Mouse (Mus musculus): ENCODE measurements at regions not wholly inside any gene's neighbourhood (a gene's known extent, or its start where the extent isn't known, plus 50 kb on each side); places are given as distances from the start of the nearest gene placed in this dataset.

DNA sequence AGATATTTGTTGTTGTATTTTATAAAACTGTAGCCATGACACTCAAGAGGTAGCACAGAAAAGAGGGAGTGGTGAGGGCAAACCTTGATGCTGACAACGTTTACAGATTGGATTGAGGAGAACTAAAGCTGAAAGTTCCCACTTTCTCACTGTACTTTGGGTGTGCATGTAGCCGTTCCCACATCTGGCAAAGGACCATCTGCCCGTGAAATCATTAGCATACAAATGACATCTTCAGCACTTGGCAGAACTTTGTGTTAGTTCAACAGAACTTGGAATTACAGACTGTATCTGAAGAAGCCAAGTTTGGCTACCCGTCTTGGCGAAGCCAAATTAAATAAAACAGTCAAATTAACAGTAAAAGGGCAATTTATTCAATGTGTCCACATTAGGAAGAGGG is 510.9 kb upstream of the Nrsn1 start:
- ATAC-seq = no peak
- no peak overlapping the region for H3K9ac ChIP-seq (ENCODE audit: low read depth, low read length)
- H3K27me3 ChIP-seq (replicated peaks; ENCODE audit: control insufficient read depth, insufficient read depth, low read length) = no peaks in the 10 kb centered on the region
- H3K4me3 ChIP-seq (ENCODE audit: low read length) = no peak overlapping the region
- no peak overlapping the region for H3K4me2 ChIP-seq (ENCODE audit: low read depth, low read length)
- H3K9me3 ChIP-seq (ENCODE audit: control insufficient read depth, low read length) = no peaks in the 10 kb centered on the region
- H3K36me3 ChIP-seq (ENCODE audit: control insufficient read depth, insufficient read depth, low read length) = no peaks in the 10 kb centered on the region
- H3K4me1 ChIP-seq (ENCODE audit: control insufficient read depth, insufficient read depth, low read length) = no peaks in the 10 kb centered on the region
- H3K27ac ChIP-seq (ENCODE audit: low read length) = no peak overlapping the region
- 73% methylated on average over 5 of the region's 5 CpGs for WGBS

DNA sequence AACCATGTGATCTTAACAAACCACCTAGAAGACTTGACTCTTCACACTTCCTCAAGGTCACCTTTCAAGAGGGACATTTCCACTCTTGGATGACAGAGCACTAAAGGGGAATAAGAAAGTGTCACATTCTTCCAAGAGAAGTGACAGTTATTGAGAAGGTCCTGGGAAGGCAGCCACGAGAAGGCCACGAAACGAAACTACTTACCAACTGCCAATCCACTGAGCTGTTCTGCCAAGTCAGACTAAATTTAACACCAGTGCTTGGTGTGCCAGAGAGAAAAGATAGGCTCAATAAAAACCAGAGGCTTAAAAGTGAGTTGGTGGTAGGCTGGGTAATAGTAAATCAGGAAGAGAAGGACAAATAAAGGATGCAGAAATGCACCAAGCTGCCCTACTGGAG is 507.4 kb upstream of the Nrsn1 start:
- no peak overlapping the region for H3K4me2 ChIP-seq (ENCODE audit: low read depth, low read length)
- ATAC-seq = no peak
- no peak overlapping the region for H3K27ac ChIP-seq (ENCODE audit: low read length)
- H3K27me3 ChIP-seq (replicated peaks; ENCODE audit: control insufficient read depth, insufficient read depth, low read length) = no peaks in the 10 kb centered on the region
- H3K9me3 ChIP-seq (ENCODE audit: control insufficient read depth, low read length) = no peaks in the 10 kb centered on the region
- no peak overlapping the region for H3K4me3 ChIP-seq (ENCODE audit: low read length)
- no peaks in the 10 kb centered on the region for H3K36me3 ChIP-seq (ENCODE audit: control insufficient read depth, insufficient read depth, low read length)
- 82% methylated on average over 3 of the region's 3 CpGs for WGBS
- no peak overlapping the region for H3K9ac ChIP-seq (ENCODE audit: low read depth, low read length)
- H3K4me1 ChIP-seq (ENCODE audit: control insufficient read depth, insufficient read depth, low read length) = no peaks in the 10 kb centered on the region

DNA sequence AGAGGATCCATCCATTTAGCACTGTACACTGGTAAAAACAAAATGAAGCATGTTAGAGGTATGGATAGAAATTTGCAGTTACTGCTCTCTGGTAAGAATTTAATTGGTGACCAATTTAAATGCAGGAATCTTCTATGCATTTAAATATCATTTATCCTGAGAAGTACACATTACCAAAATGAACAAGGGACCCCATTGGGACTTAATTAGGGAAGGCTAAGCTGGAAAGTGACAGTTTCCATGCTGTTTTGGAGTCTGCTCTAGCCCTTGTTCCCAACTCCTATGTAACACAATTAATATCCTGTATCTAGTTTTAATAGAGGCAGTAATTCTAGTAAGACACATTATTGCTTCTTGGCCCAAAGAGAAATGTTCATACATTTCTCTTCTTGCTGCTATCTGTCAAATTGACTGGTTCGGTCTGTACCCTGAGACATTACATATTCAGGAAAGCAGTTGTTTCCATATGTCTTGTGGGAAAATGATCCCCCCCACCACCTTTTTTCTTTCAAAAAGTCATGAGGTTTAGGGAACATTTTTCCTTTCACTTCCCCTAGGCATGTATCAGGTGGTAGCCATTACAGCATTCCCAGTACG is 504.4 kb upstream of the Nrsn1 start:
- Histone ChIP-seq H3K27me3 (replicated peaks; ENCODE audit: control insufficient read depth, insufficient read depth, low read length) (no peaks in the 10 kb centered on the region), H3K4me2 (ENCODE audit: low read depth, low read length) (no peak overlapping the region), H3K4me3 (ENCODE audit: low read length) (no peak overlapping the region), H3K27ac (ENCODE audit: low read length) (no peak overlapping the region), H3K9me3 (ENCODE audit: control insufficient read depth, low read length) (no peaks in the 10 kb centered on the region), H3K4me1 (ENCODE audit: control insufficient read depth, insufficient read depth, low read length) (no peaks in the 10 kb centered on the region), H3K9ac (ENCODE audit: low read depth, low read length) (no peak overlapping the region), H3K36me3 (ENCODE audit: control insufficient read depth, insufficient read depth, low read length) (no peaks in the 10 kb centered on the region)
- no peak for ATAC-seq
- WGBS = 67% methylated on average over 2 of the region's 2 CpGs

DNA sequence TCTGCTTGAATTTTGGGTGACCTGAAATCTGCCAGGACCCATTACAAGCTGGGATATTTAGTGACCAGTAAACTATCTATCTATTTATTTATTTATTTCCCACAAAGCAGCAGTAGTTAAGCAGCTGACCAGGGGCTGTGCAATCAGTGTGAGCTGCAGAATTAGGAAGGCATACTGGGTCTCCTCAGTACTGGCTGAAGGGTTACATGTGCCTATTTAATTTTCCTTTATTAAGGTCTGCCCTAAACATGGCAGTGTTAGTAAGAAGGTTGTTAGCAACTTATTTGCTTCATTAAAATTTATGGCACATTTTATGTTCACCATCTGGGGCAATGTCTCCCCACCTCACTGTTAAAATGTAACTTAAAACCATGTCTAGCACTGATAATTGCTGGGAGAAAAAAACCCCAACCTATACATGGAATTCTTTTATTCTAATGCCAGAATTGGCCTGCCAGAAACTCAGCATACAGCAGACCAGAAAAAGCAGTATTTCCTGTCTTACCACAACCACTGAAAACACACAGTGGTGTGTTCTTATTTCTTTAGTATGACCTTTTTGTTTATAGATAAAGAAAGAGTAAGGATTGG is 484.3 kb upstream of the Nrsn1 start:
- Histone ChIP-seq H3K4me3 (ENCODE audit: low read length) (no peak overlapping the region), H3K9ac (ENCODE audit: low read depth, low read length) (no peak overlapping the region), H3K27ac (ENCODE audit: low read length) (no peak overlapping the region), H3K4me2 (ENCODE audit: low read depth, low read length) (no peak overlapping the region), H3K4me1 (ENCODE audit: control insufficient read depth, insufficient read depth, low read length) (no peaks in the 10 kb centered on the region), H3K27me3 (replicated peaks; ENCODE audit: control insufficient read depth, insufficient read depth, low read length) (no peaks in the 10 kb centered on the region), H3K9me3 (ENCODE audit: control insufficient read depth, low read length) (no peaks in the 10 kb centered on the region), H3K36me3 (ENCODE audit: control insufficient read depth, insufficient read depth, low read length) (no peaks in the 10 kb centered on the region)
- ATAC-seq = no peak

DNA sequence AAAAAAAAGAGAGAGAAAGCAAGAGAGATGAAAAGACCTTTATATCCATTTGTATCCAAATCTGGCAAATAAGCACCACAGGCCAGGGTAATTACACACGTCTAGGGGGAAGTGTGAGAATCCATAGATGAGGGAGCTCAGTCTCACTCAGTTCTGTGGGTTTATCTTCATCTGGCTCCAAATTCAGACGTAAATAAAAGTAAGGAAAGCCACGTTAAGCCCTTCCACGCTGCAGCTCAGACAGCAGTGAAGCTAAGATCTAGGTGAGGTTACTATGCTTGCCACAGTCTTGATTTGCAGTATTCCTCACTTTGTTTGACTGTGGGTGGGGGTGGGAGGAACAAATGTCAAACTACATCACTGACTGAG is 481.1 kb upstream of the Nrsn1 start:
- Histone ChIP-seq H3K4me2 (ENCODE audit: low read depth, low read length) (no peak overlapping the region), H3K27ac (ENCODE audit: low read length) (no peak overlapping the region), H3K4me1 (ENCODE audit: control insufficient read depth, insufficient read depth, low read length) (no peaks in the 10 kb centered on the region), H3K4me3 (ENCODE audit: low read length) (no peak overlapping the region), H3K9ac (ENCODE audit: low read depth, low read length) (no peak overlapping the region), H3K9me3 (ENCODE audit: control insufficient read depth, low read length) (no peaks in the 10 kb centered on the region), H3K36me3 (ENCODE audit: control insufficient read depth, insufficient read depth, low read length) (no peaks in the 10 kb centered on the region), H3K27me3 (replicated peaks; ENCODE audit: control insufficient read depth, insufficient read depth, low read length) (no peaks in the 10 kb centered on the region)
- ATAC-seq = no peak
- 35% methylated on average over 4 of the region's 4 CpGs for WGBS

DNA sequence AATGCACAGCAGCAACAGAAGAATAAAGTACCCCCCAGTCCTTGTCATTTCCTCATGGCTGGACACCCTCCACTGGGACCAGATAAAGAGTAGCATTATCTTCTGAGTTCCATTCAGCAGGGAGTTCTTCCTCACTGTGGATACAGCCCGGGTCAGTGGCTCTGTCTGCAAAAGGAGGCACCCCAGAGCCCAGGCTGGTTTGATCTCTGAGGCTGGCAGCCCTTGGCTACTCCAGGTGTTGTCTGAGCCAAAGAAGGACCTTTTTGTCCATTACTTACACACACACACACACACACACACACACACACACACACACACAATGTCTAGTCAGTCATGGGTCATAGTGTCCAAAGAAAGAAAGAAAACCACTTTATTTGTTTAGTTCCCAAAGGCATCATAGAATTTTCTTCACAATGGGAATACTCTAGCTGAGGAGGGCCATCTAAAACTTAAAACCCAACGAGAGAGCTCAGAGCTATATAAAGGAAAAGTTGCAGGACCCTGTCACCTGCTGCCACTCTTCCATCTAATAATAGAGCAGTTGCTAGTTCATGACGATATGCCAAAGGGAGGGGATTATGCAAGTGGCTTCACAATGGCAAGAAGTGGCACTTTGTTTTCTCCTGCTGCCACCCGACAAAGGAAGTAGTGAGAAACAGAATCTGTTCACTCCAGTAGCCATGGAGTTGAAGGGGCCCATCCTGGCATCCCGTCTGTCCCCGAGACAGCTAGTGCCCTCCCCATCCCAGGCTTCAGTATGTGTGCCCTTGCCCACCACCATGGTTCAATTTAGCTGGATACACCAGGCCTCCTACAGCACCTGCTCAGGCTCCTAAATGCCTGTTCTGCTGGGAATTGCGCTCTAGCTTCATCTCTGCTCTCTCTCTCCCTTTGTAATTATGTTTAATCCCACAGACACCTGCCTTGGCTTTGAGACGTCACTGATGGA is 480.4 kb upstream of the Nrsn1 start:
- Histone ChIP-seq H3K4me1 (ENCODE audit: control insufficient read depth, insufficient read depth, low read length) (no peaks in the 10 kb centered on the region), H3K4me3 (ENCODE audit: low read length) (no peak overlapping the region), H3K4me2 (ENCODE audit: low read depth, low read length) (no peak overlapping the region), H3K9ac (ENCODE audit: low read depth, low read length) (no peak overlapping the region), H3K27ac (ENCODE audit: low read length) (no peak overlapping the region), H3K9me3 (ENCODE audit: control insufficient read depth, low read length) (no peaks in the 10 kb centered on the region), H3K27me3 (replicated peaks; ENCODE audit: control insufficient read depth, insufficient read depth, low read length) (no peaks in the 10 kb centered on the region), H3K36me3 (ENCODE audit: control insufficient read depth, insufficient read depth, low read length) (no peaks in the 10 kb centered on the region)
- WGBS = 48% methylated on average over 8 of the region's 8 CpGs
- ATAC-seq = no peak

DNA sequence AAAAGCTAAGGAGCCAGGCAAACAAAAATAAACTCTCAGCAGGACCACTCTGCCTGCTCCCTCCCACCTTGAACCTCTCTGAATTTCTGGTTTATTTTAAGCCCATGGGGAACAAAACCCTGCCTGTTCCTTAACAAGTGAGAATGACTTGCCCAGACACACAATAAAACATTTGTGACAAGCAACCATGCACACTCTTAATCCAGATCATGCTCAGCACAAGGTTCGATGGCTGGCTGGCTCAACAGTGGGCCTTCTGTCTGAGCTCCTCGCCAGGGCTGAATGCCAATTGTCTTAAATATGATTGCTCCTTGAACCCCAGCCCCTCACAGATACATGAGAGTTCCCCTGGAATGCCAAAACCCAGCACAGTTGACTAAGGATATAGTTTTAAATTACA is 468.3 kb upstream of the Nrsn1 start:
- Histone ChIP-seq H3K27me3 (replicated peaks; ENCODE audit: control insufficient read depth, insufficient read depth, low read length) (no peaks in the 10 kb centered on the region), H3K27ac (ENCODE audit: low read length) (no peak overlapping the region), H3K9me3 (ENCODE audit: control insufficient read depth, low read length) (no peaks in the 10 kb centered on the region), H3K4me1 (ENCODE audit: control insufficient read depth, insufficient read depth, low read length) (no peaks in the 10 kb centered on the region), H3K4me2 (ENCODE audit: low read depth, low read length) (no peak overlapping the region), H3K9ac (ENCODE audit: low read depth, low read length) (no peak overlapping the region), H3K36me3 (ENCODE audit: control insufficient read depth, insufficient read depth, low read length) (no peaks in the 10 kb centered on the region), H3K4me3 (ENCODE audit: low read length) (no peak overlapping the region)
- no peak for ATAC-seq
- 30% methylated on average over 2 of the region's 2 CpGs for WGBS

DNA sequence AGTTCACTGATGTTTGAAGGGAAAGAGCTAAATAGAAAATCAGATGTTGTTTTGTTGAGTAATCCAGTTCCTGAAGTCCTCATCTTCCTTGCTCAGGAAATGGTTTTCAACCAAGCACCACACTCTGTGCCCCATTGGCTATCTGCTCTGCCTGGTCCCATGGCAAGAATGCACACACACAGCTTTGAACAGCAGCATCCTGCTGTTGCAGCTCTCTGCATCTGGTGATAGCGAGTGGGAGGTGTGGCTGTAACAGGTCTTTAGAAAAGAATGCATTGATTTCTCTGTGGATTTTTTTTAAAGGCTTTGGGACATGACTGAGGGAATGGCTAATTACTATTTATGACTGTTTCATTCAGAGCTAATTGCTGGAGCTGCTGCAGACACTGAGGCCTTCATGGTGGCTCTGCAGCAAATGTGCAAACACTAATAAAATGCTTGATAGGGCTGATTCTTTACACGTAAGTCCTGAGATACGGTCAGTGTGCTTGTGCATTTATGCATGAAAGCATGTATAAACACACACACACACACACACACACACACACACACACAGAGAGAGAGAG is 459.1 kb upstream of the Nrsn1 start:
- Histone ChIP-seq H3K9me3 (ENCODE audit: control insufficient read depth, low read length) (no peaks in the 10 kb centered on the region), H3K36me3 (ENCODE audit: control insufficient read depth, insufficient read depth, low read length) (no peaks in the 10 kb centered on the region), H3K27me3 (replicated peaks; ENCODE audit: control insufficient read depth, insufficient read depth, low read length) (no peaks in the 10 kb centered on the region), H3K27ac (ENCODE audit: low read length) (no peak overlapping the region), H3K9ac (ENCODE audit: low read depth, low read length) (no peak overlapping the region), H3K4me2 (ENCODE audit: low read depth, low read length) (no peak overlapping the region), H3K4me3 (ENCODE audit: low read length) (no peak overlapping the region), H3K4me1 (ENCODE audit: control insufficient read depth, insufficient read depth, low read length) (no peaks in the 10 kb centered on the region)
- 49% methylated on average over 3 of the region's 3 CpGs for WGBS
- no peak for ATAC-seq

DNA sequence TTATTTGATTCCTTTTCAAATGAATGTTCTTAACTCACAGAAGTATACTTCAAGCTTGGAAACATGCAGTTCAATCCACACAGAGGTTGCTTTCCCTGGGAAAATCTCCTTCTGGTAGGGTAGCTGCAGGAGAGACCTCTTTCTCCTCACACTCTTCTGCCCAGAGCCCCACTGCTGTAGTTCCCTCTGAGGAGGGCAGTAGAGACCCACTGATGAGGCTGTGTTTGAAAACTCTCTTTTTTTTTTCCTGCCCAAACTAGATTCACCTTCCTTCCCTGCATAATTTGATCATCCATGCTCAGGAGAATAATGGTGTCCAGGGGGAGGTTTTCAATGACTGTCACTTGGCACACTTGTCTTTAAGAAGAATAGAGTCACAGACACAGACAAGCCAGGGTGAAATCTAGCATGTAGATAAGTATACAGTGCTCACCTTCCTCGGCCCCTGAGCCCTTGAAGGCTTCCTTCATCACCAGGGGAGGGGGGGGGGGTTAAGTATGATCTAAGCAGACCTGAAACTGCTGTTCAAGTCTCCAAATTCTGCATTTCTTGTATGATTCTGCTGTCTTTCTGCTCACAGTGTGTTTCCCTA is 457.3 kb upstream of the Nrsn1 start:
- Histone ChIP-seq H3K27me3 (replicated peaks; ENCODE audit: control insufficient read depth, insufficient read depth, low read length) (no peaks in the 10 kb centered on the region), H3K4me3 (ENCODE audit: low read length) (no peak overlapping the region), H3K9me3 (ENCODE audit: control insufficient read depth, low read length) (no peaks in the 10 kb centered on the region), H3K4me1 (ENCODE audit: control insufficient read depth, insufficient read depth, low read length) (no peaks in the 10 kb centered on the region), H3K9ac (ENCODE audit: low read depth, low read length) (no peak overlapping the region), H3K36me3 (ENCODE audit: control insufficient read depth, insufficient read depth, low read length) (no peaks in the 10 kb centered on the region), H3K27ac (ENCODE audit: low read length) (no peak overlapping the region), H3K4me2 (ENCODE audit: low read depth, low read length) (no peak overlapping the region)
- no peak for ATAC-seq
- WGBS = 68% methylated on average over 1 of the region's 1 CpGs
